Mouse (Mus musculus) kidney, embryonic 14.5 days (tissue): ENCODE measurements around the gene Maml3. TPM values are rescaled to one million over a fixed set of nuclear protein-coding genes. Genes with fewer than 3 reads are reported as not detected.
A peak's percentile ranks its signal among the peaks of the same experiment; 100 is the strongest.

Experiments used
- ATAC-seq: fragments of 200-750 bp; cut with Nextera tagmentation; 2 replicates; pipeline ENCODE4 v1.8.0; 2017; ENCODE audit warnings: moderate number of reproducible peaks, mild to moderate bottlenecking, moderate TSS enrichment, moderate library complexity; ENCODE audit not compliant: low FRiP score, low TSS enrichment
- H3K27ac ChIP-seq: fragments of 300-500 bp; sonication (generic); 2 replicates; pipeline ENCODE4 v1.5.1; 2014; ENCODE audit warnings: low read depth, mild to moderate bottlenecking, low read length, moderate library complexity, mixed read lengths
- H3K27me3 ChIP-seq: fragments of 300-500 bp; sonication (generic); 2 replicates; pipeline ENCODE4 v1.6.1; 2014; ENCODE audit warnings: mild to moderate bottlenecking, low read length; ENCODE audit not compliant: control insufficient read depth, insufficient read depth
- H3K36me3 ChIP-seq: fragments of 300-500 bp; sonication (generic); 2 replicates; pipeline ENCODE4 v1.6.1; 2014; ENCODE audit warnings: low read length, mixed read lengths; ENCODE audit not compliant: control insufficient read depth, insufficient read depth
- H3K4me1 ChIP-seq: fragments of 300-500 bp; sonication (generic); 2 replicates; pipeline ENCODE4 v1.6.1; 2014; ENCODE audit warnings: low read length, mixed read lengths; ENCODE audit not compliant: control insufficient read depth, insufficient read depth
- H3K4me2 ChIP-seq: fragments of 300-500 bp; sonication (generic); replicated peaks from 2 replicates; pipeline ENCODE4 v1.6.1; 2014; ENCODE audit warnings: low read depth, mild to moderate bottlenecking, low read length
- H3K4me3 ChIP-seq: fragments of 300-500 bp; sonication (generic); 2 replicates; pipeline ENCODE4 v1.5.1; 2014; ENCODE audit warnings: mild to moderate bottlenecking, low read length
- H3K9ac ChIP-seq: fragments of 300-500 bp; sonication (generic); 2 replicates; pipeline ENCODE4 v1.6.1; 2014; ENCODE audit warnings: low read depth, mild to moderate bottlenecking, low read length, moderate library complexity
- H3K9me3 ChIP-seq: fragments of 300-500 bp; sonication (generic); 2 replicates; pipeline ENCODE4 v1.6.1; 2016; ENCODE audit warnings: low read length; ENCODE audit not compliant: control insufficient read depth
- WGBS: fragments of 180-500 bp; shearing (Covaris S2); extraction: QIAGEN DNeasy Blood & Tissue Kit; methylation state at CpG from one replicate; pipeline ENCODE4 v1.1.7; 2014; 5-methylcytosine and 5-hydroxymethylcytosine counted together
- polyA plus RNA-seq: library from polyadenylated mRNA; unstranded; fragments of >200 nt; fragmentation: Nextera tagmentation; extraction: Ambion mirVana; gene quantifications from 2 replicates; pipeline ENCODE4 v1.2.1, GENCODE M21; 2014

Gene Maml3
- polyA plus RNA-seq, 1 experiment from 2014 or later, result 9.4 TPM

- H3K4me2 ChIP-seq, result no peak overlapping the region
- H3K27me3 ChIP-seq, result no peaks in the 10 kb centered on the region
- 0 out of 2 replicates have a peak, but pooled peaks cover 3% of the 10 kb centered on the region for H3K4me1 ChIP-seq
- H3K4me3 ChIP-seq, result no peak overlapping the region
- WGBS, result 87% methylated on average over 5 of the region's 5 CpGs
- H3K9ac ChIP-seq, result no peak overlapping the region
- H3K36me3 ChIP-seq, result no peaks in the 10 kb centered on the region
- H3K27ac ChIP-seq, result no peak overlapping the region
- H3K9me3 ChIP-seq, result no peaks in the 10 kb centered on the region
- ATAC-seq, result no peak
These were observed 445.5 kb downstream of the Maml3 start for GRCm38 (mm10) chr3:51659415-51659814.

DNA sequence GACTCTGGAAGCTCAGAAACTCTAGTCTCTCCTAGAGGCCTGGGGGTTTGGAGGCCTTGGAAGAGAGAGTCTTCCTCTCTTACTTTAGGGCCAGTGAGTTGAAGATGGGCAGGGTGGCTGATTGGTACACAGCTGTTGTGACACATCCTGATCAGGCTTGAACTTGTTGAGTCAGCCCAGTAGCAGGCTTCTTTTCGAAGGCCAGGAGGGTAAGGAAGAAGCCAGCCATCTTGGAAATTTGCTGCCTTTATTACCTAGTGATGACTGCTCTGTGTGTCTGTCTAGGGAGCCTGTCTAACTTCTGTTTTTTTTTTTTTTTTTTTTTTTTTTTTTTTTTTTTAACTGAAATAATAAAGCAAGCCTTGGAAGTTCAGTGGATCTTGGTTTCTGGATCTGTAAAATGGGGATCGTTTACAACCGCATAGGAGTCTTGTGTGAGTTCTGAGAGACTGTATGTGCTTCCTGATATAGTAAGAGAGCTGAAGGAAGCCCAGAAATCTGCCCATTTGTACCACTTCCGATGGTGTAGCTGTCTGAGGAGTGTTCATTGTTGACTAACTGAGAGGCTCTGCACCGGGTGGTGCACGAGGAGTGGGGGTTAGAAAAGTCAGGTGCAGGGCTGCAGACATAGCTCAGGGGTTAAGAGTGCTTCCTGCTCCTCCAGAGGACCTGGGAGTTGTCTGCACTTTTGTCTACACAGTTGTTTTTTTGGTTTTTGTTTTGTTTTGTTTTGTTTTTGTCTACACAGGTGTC, 450.4 kb downstream of the Maml3 start:
- Histone ChIP-seq H3K27me3 (no peaks in the 10 kb centered on the region), H3K4me1 (peaks cover 12% of the 10 kb centered on the region; the same call in 1 of the 2 replicates), H3K4me3 (no peak overlapping the region), H3K9ac (no peak overlapping the region), H3K27ac (no peak overlapping the region), H3K4me2 (no peak overlapping the region), H3K36me3 (no peaks in the 10 kb centered on the region), H3K9me3 (no peaks in the 10 kb centered on the region)
- ATAC-seq, result no peak
- 80% methylated on average over 6 of the region's 6 CpGs for WGBS

DNA sequence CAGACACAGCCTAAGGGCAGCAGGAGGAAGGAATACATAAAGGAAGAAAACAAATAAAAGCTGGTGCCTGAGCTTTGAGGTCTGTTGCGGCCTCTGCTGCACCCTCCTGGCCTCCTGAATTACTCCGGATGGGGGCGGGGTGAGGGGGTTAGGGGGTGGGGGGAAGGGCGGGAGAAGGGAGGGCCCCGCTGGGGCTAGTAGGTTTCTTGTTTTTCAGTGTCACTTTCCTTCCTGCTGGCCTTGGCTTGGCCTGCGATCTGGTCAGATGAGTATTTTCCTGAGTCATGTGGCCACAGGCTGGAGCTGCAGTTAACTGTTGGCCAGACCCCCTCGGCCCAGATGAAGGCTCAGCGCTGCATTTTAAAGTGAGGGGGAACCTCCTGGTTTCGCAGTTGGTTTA, 452.2 kb downstream of the Maml3 start:
- Histone ChIP-seq H3K4me1 (peaks cover 17% of the 10 kb centered on the region; the same call in 1 of the 2 replicates), H3K9ac (no peak overlapping the region; the same call in 1 of the 2 replicates), H3K9me3 (no peaks in the 10 kb centered on the region), H3K27ac (peak overlapping the region; percentile 71; the same call in 1 of the 2 replicates), H3K4me3 (peak overlapping the region; percentile 8; the same call in 1 of the 2 replicates), H3K4me2 (peak overlapping the region; percentile 38), H3K36me3 (no peaks in the 10 kb centered on the region), H3K27me3 (no peaks in the 10 kb centered on the region)
- 0% methylated on average over 9 of the region's 9 CpGs for WGBS
- ATAC-seq, result peak; percentile 70

DNA sequence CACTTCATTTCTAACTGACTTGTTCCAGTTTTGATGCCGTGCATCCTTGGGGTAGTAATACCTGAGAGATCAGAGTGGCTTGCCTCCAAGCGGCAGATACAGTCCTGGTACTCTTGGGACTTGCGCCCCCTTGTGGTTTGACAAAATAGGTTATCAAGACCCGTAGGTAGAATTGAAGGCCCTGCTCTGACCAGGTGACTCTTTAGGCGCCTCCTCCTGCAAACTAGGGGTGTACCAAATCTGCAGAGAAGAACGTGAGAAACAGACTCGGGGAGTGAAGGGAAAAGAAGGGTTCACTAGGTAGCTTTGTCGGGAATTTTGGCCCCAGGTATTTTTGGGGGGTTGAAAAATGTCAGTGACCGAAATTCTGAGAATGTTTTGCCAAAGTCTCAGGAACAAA, 452.6 kb downstream of the Maml3 start:
- Histone ChIP-seq H3K9ac (no peak overlapping the region; the same call in 1 of the 2 replicates), H3K4me2 (peak overlapping the region; percentile 38), H3K36me3 (no peaks in the 10 kb centered on the region), H3K4me1 (peaks cover 17% of the 10 kb centered on the region; the same call in 1 of the 2 replicates), H3K27me3 (no peaks in the 10 kb centered on the region), H3K4me3 (peak overlapping the region; percentile 8; the same call in 1 of the 2 replicates), H3K9me3 (no peaks in the 10 kb centered on the region), H3K27ac (peak overlapping the region; percentile 71; the same call in 1 of the 2 replicates)
- WGBS, result 2% methylated on average over 9 of the region's 9 CpGs
- peak; percentile 58 for ATAC-seq

- H3K27me3 ChIP-seq, result no peaks in the 10 kb centered on the region
- no peaks in the 10 kb centered on the region for H3K9me3 ChIP-seq
- H3K36me3 ChIP-seq, result no peaks in the 10 kb centered on the region
- H3K4me2 ChIP-seq, result no peak overlapping the region
- no peak overlapping the region for H3K4me3 ChIP-seq
- ATAC-seq, result no peak
- H3K9ac ChIP-seq, result no peak overlapping the region
- H3K4me1 ChIP-seq, result peaks cover 17% of the 10 kb centered on the region; the same call in 1 of the 2 replicates
- H3K27ac ChIP-seq, result no peak overlapping the region
- 84% methylated on average over 2 of the region's 2 CpGs for WGBS
These were observed 453.7 kb downstream of the Maml3 start for GRCm38 (mm10) chr3:51651149-51651548.

GRCm38 (mm10) chr3:51649986-51650385, 454.9 kb downstream of the Maml3 start:
- 0 out of 2 replicates have a peak, but pooled peaks have one; percentile 18 for ATAC-seq

DNA sequence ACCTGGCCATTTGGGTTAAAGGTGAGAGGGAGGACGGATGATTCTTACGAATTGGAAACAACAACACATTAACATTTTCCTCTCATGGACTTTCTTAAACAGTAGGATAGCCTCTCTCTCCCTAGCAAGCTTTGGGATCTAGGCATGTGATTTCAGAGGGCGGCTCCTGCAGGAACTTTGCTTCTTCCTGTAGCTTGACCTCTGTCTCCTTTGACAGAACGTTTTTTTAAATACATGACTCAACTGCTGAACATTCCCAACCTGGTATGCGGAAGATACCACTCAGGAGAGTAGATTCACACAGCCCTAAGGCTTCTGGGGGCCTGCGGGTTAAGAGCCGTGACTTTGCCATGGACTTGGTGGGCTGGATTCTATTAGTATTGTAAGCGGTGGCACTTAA, 455.4 kb downstream of the Maml3 start:
- no peak overlapping the region for H3K4me3 ChIP-seq

More at GRCm38 (mm10) chr3:51649986-51650385, 454.9 kb downstream of the Maml3 start:
- H3K9me3 ChIP-seq, result no peaks in the 10 kb centered on the region
- H3K36me3 ChIP-seq, result no peaks in the 10 kb centered on the region
- no peak overlapping the region for H3K4me2 ChIP-seq
- no peak overlapping the region for H3K9ac ChIP-seq
- WGBS, result 36% methylated on average over 8 of the region's 8 CpGs
- H3K4me1 ChIP-seq, result peaks cover 17% of the 10 kb centered on the region; the same call in 1 of the 2 replicates
- H3K4me3 ChIP-seq, result no peak overlapping the region
- H3K27me3 ChIP-seq, result no peaks in the 10 kb centered on the region
- no peak overlapping the region for H3K27ac ChIP-seq

GRCm38 (mm10) chr3:51648037-51648664, 456.7 kb downstream of the Maml3 start:
- H3K4me3 ChIP-seq, result no peak overlapping the region
- H3K9me3 ChIP-seq, result no peaks in the 10 kb centered on the region
- no peaks in the 10 kb centered on the region for H3K27me3 ChIP-seq
- no peak for ATAC-seq
- WGBS, result 45% methylated on average over 15 of the region's 15 CpGs
- no peak overlapping the region for H3K27ac ChIP-seq
- H3K36me3 ChIP-seq, result no peaks in the 10 kb centered on the region
- no peak overlapping the region for H3K9ac ChIP-seq
- H3K4me1 ChIP-seq, result peaks cover 16% of the 10 kb centered on the region; the same call in 1 of the 2 replicates
- H3K4me2 ChIP-seq, result peak overlapping the region; percentile 32

More for the DNA sequence above, 455.4 kb downstream of the Maml3 start:
- peaks cover 17% of the 10 kb centered on the region; the same call in 1 of the 2 replicates for H3K4me1 ChIP-seq
- no peaks in the 10 kb centered on the region for H3K27me3 ChIP-seq
- H3K9ac ChIP-seq, result no peak overlapping the region
- ATAC-seq, result no peak
- no peak overlapping the region for H3K27ac ChIP-seq
- H3K9me3 ChIP-seq, result no peaks in the 10 kb centered on the region
- no peak overlapping the region for H3K4me2 ChIP-seq
- WGBS, result 49% methylated on average over 8 of the region's 8 CpGs
- no peaks in the 10 kb centered on the region for H3K36me3 ChIP-seq

DNA sequence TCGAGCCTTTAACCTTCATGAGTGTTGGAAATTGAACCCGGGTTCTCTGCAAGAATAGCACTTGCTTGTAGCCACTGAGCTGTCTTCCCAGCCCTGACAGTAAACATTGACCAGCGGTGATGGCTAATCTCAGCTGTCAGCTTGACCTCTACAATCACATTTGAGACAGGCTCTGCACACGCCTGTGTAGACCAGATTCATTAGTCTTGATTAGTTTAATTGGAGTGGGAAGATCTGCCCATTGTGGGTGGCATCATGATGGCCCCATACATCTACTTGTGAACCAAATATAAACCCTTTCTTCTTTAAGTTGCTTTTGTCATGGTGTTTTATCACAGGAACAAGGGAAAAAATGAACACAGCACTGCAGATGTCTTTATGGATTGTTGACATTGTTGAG, 457.5 kb downstream of the Maml3 start:
- Histone ChIP-seq H3K4me1 (peaks cover 8% of the 10 kb centered on the region; the same call in 1 of the 2 replicates), H3K27me3 (no peaks in the 10 kb centered on the region), H3K27ac (no peak overlapping the region), H3K9me3 (no peaks in the 10 kb centered on the region), H3K9ac (no peak overlapping the region), H3K4me3 (no peak overlapping the region), H3K4me2 (no peak overlapping the region), H3K36me3 (no peaks in the 10 kb centered on the region)
- no peak for ATAC-seq
- WGBS, result 83% methylated on average over 4 of the region's 4 CpGs
